Mouse (Mus musculus): ENCODE data around the gene Cerkl. TPM values are rescaled to one million over a fixed set of nuclear protein-coding genes. Genes with fewer than 3 reads are reported as not detected.

Gene Cerkl
- total and polyA plus RNA-seq, 2 experiments from 2014 or later: 2.1 to 2.5 TPM

- no peak overlapping the region for H3K27ac ChIP-seq
- WGBS: 88% methylated on average over 9 of the region's 9 CpGs
- H3K9me3 ChIP-seq (ENCODE audit: low read length): no peaks in the 10 kb centered on the region
- H3K36me3 ChIP-seq (ENCODE audit: insufficient read depth, low read length): no peaks in the 10 kb centered on the region
- H3K27me3 ChIP-seq (ENCODE audit: insufficient read depth, low read length): no peaks in the 10 kb centered on the region
- DNase-seq (ENCODE audit: low spot score): no peak
- no peak overlapping the region for H3K9ac ChIP-seq (replicated peaks; ENCODE audit: low read length)
- H3K4me3 ChIP-seq (ENCODE audit: low read length): no peak overlapping the region
- H3K4me1 ChIP-seq (ENCODE audit: insufficient read depth, low read length): peaks cover 9% of the 10 kb centered on the region; the same call in 1 of the 2 replicates
- TF ChIP-seq CTCF (IDR thresholded peaks at IDR 0.05; ENCODE audit: low read depth): no peak
- no peak overlapping the region for H3K4me2 ChIP-seq (ENCODE audit: low read depth, low read length)
- ATAC-seq: no peak
These were observed 85.8 kb downstream of the Cerkl start for GRCm38 (mm10) chr2:79370711-79371312.

- Histone ChIP-seq H3K27me3 (ENCODE audit: insufficient read depth, low read length) (no peaks in the 10 kb centered on the region), H3K27ac (no peak overlapping the region), H3K4me2 (ENCODE audit: low read depth, low read length) (no peak overlapping the region), H3K4me3 (ENCODE audit: low read length) (no peak overlapping the region), H3K4me1 (ENCODE audit: insufficient read depth, low read length) (peaks cover 9% of the 10 kb centered on the region; the same call in 1 of the 2 replicates), H3K9me3 (ENCODE audit: low read length) (no peaks in the 10 kb centered on the region), H3K9ac (replicated peaks; ENCODE audit: low read length) (no peak overlapping the region), H3K36me3 (ENCODE audit: insufficient read depth, low read length) (no peaks in the 10 kb centered on the region)
- TF ChIP-seq CTCF (IDR thresholded peaks at IDR 0.05; ENCODE audit: low read depth): no peak
- DNase-seq (ENCODE audit: low spot score): no peak
- ATAC-seq: no peak
- 78% methylated on average over 4 of the region's 4 CpGs for WGBS
These were observed 86.7 kb downstream of the Cerkl start for GRCm38 (mm10) chr2:79369905-79370304.

DNA sequence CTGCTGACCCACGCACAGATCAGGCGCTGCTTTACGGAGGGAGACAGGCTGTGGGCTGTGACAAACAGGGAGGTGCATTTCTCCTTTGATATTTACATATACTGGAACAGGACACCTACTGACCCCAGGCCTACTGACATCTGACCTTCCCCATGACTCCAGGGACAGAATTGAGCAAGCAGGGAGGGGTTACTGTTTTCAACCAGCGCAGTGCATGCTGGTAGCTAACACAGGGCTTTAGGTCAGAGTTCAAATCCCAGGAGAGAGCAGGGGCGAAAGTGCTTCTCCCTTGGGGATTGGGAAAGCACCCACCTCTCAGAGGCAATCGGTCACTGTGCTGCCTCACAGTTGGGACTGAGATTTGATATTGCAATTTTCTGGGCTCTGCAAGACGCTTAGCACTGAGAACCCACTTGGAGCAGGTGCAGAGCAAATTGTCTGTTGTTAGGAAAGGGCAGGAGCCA, 87.5 kb downstream of the Cerkl start:
- no peak for TF ChIP-seq CTCF (IDR thresholded peaks at IDR 0.05; ENCODE audit: low read depth)
- WGBS: 53% methylated on average over 7 of the region's 7 CpGs
- Histone ChIP-seq H3K4me1 (ENCODE audit: insufficient read depth, low read length) (peaks cover 9% of the 10 kb centered on the region; the same call in 1 of the 2 replicates), H3K9ac (replicated peaks; ENCODE audit: low read length) (no peak overlapping the region), H3K36me3 (ENCODE audit: insufficient read depth, low read length) (no peaks in the 10 kb centered on the region), H3K4me3 (ENCODE audit: low read length) (no peak overlapping the region), H3K4me2 (ENCODE audit: low read depth, low read length) (no peak overlapping the region), H3K27me3 (ENCODE audit: insufficient read depth, low read length) (no peaks in the 10 kb centered on the region), H3K27ac (no peak overlapping the region), H3K9me3 (ENCODE audit: low read length) (no peaks in the 10 kb centered on the region)
- DNase-seq (ENCODE audit: low spot score): no peak
- ATAC-seq: no peak

- Histone ChIP-seq H3K4me1 (ENCODE audit: insufficient read depth, low read length) (peaks cover 9% of the 10 kb centered on the region; the same call in 1 of the 2 replicates), H3K27me3 (ENCODE audit: insufficient read depth, low read length) (no peaks in the 10 kb centered on the region), H3K4me3 (ENCODE audit: low read length) (no peak overlapping the region), H3K9ac (replicated peaks; ENCODE audit: low read length) (no peak overlapping the region), H3K4me2 (ENCODE audit: low read depth, low read length) (no peak overlapping the region), H3K36me3 (ENCODE audit: insufficient read depth, low read length) (no peaks in the 10 kb centered on the region), H3K9me3 (ENCODE audit: low read length) (no peaks in the 10 kb centered on the region), H3K27ac (no peak overlapping the region)
- DNase-seq (ENCODE audit: low spot score) (no peak), ATAC-seq (no peak)
- WGBS: 87% methylated on average over 12 of the region's 12 CpGs
- TF ChIP-seq CTCF (IDR thresholded peaks at IDR 0.05; ENCODE audit: low read depth): no peak
These were observed 87.9 kb downstream of the Cerkl start for GRCm38 (mm10) chr2:79368661-79369060.

- H3K4me2 ChIP-seq (ENCODE audit: low read depth, low read length): no peak overlapping the region
- WGBS: 64% methylated on average over 18 of the region's 18 CpGs
- no peak overlapping the region for H3K9ac ChIP-seq (replicated peaks; ENCODE audit: low read length)
- no peaks in the 10 kb centered on the region for H3K9me3 ChIP-seq (ENCODE audit: low read length)
- no peaks in the 10 kb centered on the region for H3K27me3 ChIP-seq (ENCODE audit: insufficient read depth, low read length)
- no peaks in the 10 kb centered on the region for H3K36me3 ChIP-seq (ENCODE audit: insufficient read depth, low read length)
- no peak overlapping the region for H3K27ac ChIP-seq
- H3K4me3 ChIP-seq (ENCODE audit: low read length): no peak overlapping the region
- TF ChIP-seq CTCF (IDR thresholded peaks at IDR 0.05; ENCODE audit: low read depth): peak; percentile 24; the same call in 1 of the 2 replicates
- peaks cover 9% of the 10 kb centered on the region; the same call in 1 of the 2 replicates for H3K4me1 ChIP-seq (ENCODE audit: insufficient read depth, low read length)
- DNase-seq (ENCODE audit: low spot score) (peak; percentile 39), ATAC-seq (peak; percentile 80)
These were observed 88.8 kb downstream of the Cerkl start for GRCm38 (mm10) chr2:79367451-79368450.

DNA sequence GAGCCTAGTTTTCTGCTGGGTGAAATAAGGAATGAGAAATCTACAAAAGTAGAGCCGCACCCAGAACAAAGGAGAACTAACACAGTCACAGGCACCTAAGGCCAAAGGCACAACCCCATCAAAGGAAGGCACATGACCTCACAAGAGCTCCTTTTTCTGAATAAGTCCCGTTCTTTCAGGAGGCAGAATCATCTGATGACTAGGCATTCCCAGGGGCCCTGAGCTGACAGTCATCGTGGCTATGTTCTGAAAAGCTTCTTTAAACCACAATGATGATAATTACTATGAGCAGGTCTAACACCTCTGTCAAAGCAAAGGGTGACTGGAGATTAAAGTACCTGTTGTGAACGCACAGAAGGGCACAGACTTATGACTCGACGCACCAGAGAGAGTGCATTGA, 92.7 kb downstream of the Cerkl start:
- Histone ChIP-seq H3K9ac (replicated peaks; ENCODE audit: low read length) (no peak overlapping the region), H3K4me2 (ENCODE audit: low read depth, low read length) (no peak overlapping the region), H3K4me1 (ENCODE audit: insufficient read depth, low read length) (peaks cover 4% of the 10 kb centered on the region; the same call in 1 of the 2 replicates), H3K36me3 (ENCODE audit: insufficient read depth, low read length) (no peaks in the 10 kb centered on the region), H3K27me3 (ENCODE audit: insufficient read depth, low read length) (no peaks in the 10 kb centered on the region), H3K9me3 (ENCODE audit: low read length) (no peaks in the 10 kb centered on the region), H3K27ac (no peak overlapping the region), H3K4me3 (ENCODE audit: low read length) (no peak overlapping the region)
- TF ChIP-seq CTCF (IDR thresholded peaks at IDR 0.05; ENCODE audit: low read depth): no peak
- DNase-seq (ENCODE audit: low spot score) (no peak), ATAC-seq (no peak)
- WGBS: 75% methylated on average over 6 of the region's 6 CpGs
